Mouse (Mus musculus): ENCODE measurements at regions not wholly inside any gene's neighbourhood (a gene's known extent, or its start where the extent isn't known, plus 50 kb on each side); places are given as distances from the start of the nearest gene placed in this dataset.

- WGBS, result 43% methylated on average over 11 of the region's 11 CpGs
- no peak overlapping the region for H3K4me2 ChIP-seq (ENCODE audit: low read length)
- H3K27me3 ChIP-seq (ENCODE audit: insufficient read depth, low read length), result no peaks in the 10 kb centered on the region
- no peaks in the 10 kb centered on the region for H3K36me3 ChIP-seq (ENCODE audit: insufficient read depth, low read length)
- H3K9ac ChIP-seq (ENCODE audit: low read depth, low read length), result no peak overlapping the region
- H3K4me1 ChIP-seq (replicated peaks; ENCODE audit: insufficient read depth, low read length), result no peaks in the 10 kb centered on the region
- peak; percentile 38 for DNase-seq (ENCODE audit: low spot score)
- TF ChIP-seq CTCF (IDR thresholded peaks at IDR 0.05; ENCODE audit: low read depth), result no peak
- no peak overlapping the region for H3K4me3 ChIP-seq (replicated peaks; ENCODE audit: low read depth, low read length)
- H3K9me3 ChIP-seq (replicated peaks; ENCODE audit: low read length), result no peaks in the 10 kb centered on the region
- 0 out of 2 replicates have a peak, but pooled peaks have one; percentile 25 for ATAC-seq (replicated peaks; ENCODE audit: low FRiP score, low read depth)
- H3K27ac ChIP-seq, result no peak overlapping the region
These were observed 117.9 kb downstream of the Usp31 start for GRCm38 (mm10) chr7:121589088-121589605.

GRCm38 (mm10) chr7:121587713-121588112 is 119.3 kb downstream of the Usp31 start:
- Histone ChIP-seq H3K4me2 (ENCODE audit: low read length) (no peak overlapping the region), H3K9me3 (replicated peaks; ENCODE audit: low read length) (no peaks in the 10 kb centered on the region), H3K4me1 (replicated peaks; ENCODE audit: insufficient read depth, low read length) (no peaks in the 10 kb centered on the region), H3K27me3 (ENCODE audit: insufficient read depth, low read length) (no peaks in the 10 kb centered on the region), H3K4me3 (replicated peaks; ENCODE audit: low read depth, low read length) (no peak overlapping the region), H3K36me3 (ENCODE audit: insufficient read depth, low read length) (no peaks in the 10 kb centered on the region), H3K27ac (no peak overlapping the region), H3K9ac (ENCODE audit: low read depth, low read length) (no peak overlapping the region)
- no peak for TF ChIP-seq CTCF (IDR thresholded peaks at IDR 0.05; ENCODE audit: low read depth)
- DNase-seq (ENCODE audit: low spot score), result no peak
- ATAC-seq (replicated peaks; ENCODE audit: low FRiP score, low read depth), result no peak
- WGBS, result 72% methylated on average over 2 of the region's 2 CpGs

- H3K9ac ChIP-seq (ENCODE audit: low read depth, low read length), result no peak overlapping the region
- H3K27me3 ChIP-seq (ENCODE audit: insufficient read depth, low read length), result no peaks in the 10 kb centered on the region
- WGBS, result 79% methylated on average over 10 of the region's 10 CpGs
- no peak for TF ChIP-seq CTCF (IDR thresholded peaks at IDR 0.05; ENCODE audit: low read depth)
- DNase-seq (ENCODE audit: low spot score), result no peak
- H3K4me1 ChIP-seq (replicated peaks; ENCODE audit: insufficient read depth, low read length), result no peaks in the 10 kb centered on the region
- H3K9me3 ChIP-seq (replicated peaks; ENCODE audit: low read length), result no peaks in the 10 kb centered on the region
- H3K36me3 ChIP-seq (ENCODE audit: insufficient read depth, low read length), result no peaks in the 10 kb centered on the region
- H3K4me3 ChIP-seq (replicated peaks; ENCODE audit: low read depth, low read length), result no peak overlapping the region
- no peak overlapping the region for H3K4me2 ChIP-seq (ENCODE audit: low read length)
- ATAC-seq (replicated peaks; ENCODE audit: low FRiP score, low read depth), result no peak
- H3K27ac ChIP-seq, result no peak overlapping the region
These were observed 121.3 kb downstream of the Usp31 start for GRCm38 (mm10) chr7:121585721-121586120.

GRCm38 (mm10) chr7:121579497-121579896 is 127.6 kb downstream of the Usp31 start:
- no peaks in the 10 kb centered on the region for H3K4me1 ChIP-seq (replicated peaks; ENCODE audit: insufficient read depth, low read length)
- no peak overlapping the region for H3K4me3 ChIP-seq (replicated peaks; ENCODE audit: low read depth, low read length)
- H3K9ac ChIP-seq (ENCODE audit: low read depth, low read length), result no peak overlapping the region
- no peak overlapping the region for H3K27ac ChIP-seq
- ATAC-seq (replicated peaks; ENCODE audit: low FRiP score, low read depth) (peak; percentile 49; the same call in 1 of the 2 replicates), DNase-seq (ENCODE audit: low spot score) (peak; percentile 74)
- no peak overlapping the region for H3K4me2 ChIP-seq (ENCODE audit: low read length)
- H3K27me3 ChIP-seq (ENCODE audit: insufficient read depth, low read length), result no peaks in the 10 kb centered on the region
- 26% methylated on average over 4 of the region's 4 CpGs for WGBS
- H3K9me3 ChIP-seq (replicated peaks; ENCODE audit: low read length), result no peaks in the 10 kb centered on the region
- TF ChIP-seq CTCF (IDR thresholded peaks at IDR 0.05; ENCODE audit: low read depth), result no peak
- no peaks in the 10 kb centered on the region for H3K36me3 ChIP-seq (ENCODE audit: insufficient read depth, low read length)

DNA sequence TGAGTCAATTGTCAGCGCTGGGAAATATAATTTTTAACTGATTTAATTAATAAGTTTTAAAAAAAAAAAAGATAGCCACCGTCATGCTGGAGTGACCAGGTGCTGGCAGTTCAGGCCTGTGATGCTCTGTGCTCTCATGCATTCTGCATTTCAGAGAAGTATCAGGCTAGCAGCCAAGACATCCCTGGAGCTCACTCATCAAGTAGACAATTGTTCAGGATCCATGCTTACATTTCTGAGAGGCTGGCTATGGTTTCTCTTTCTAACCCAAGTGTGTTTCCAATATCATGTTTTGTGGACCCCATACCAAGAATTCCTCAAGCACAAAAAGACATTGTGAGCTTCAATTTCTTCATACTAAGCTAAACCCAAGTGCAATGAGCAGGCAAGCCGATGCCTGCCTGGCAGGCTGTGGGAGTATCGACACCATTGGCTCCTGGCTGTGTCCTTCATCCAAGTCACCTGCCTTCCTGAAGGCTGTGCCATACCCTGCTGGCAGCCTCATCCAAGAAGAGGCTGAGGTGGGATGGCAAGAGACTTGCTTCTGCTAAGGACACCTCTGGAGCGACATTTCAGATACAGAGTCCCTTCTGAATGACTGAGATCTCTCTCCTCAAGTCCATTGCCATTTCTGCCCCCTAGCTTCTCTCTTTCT is 134.2 kb downstream of the Usp31 start:
- Histone ChIP-seq H3K27ac (no peak overlapping the region), H3K4me2 (ENCODE audit: low read length) (no peak overlapping the region), H3K36me3 (ENCODE audit: insufficient read depth, low read length) (no peaks in the 10 kb centered on the region), H3K4me1 (replicated peaks; ENCODE audit: insufficient read depth, low read length) (no peaks in the 10 kb centered on the region), H3K27me3 (ENCODE audit: insufficient read depth, low read length) (no peaks in the 10 kb centered on the region), H3K9me3 (replicated peaks; ENCODE audit: low read length) (no peaks in the 10 kb centered on the region), H3K9ac (ENCODE audit: low read depth, low read length) (no peak overlapping the region), H3K4me3 (replicated peaks; ENCODE audit: low read depth, low read length) (no peak overlapping the region)
- TF ChIP-seq CTCF (IDR thresholded peaks at IDR 0.05; ENCODE audit: low read depth), result no peak
- DNase-seq (ENCODE audit: low spot score) (no peak), ATAC-seq (replicated peaks; ENCODE audit: low FRiP score, low read depth) (no peak)
- WGBS, result 72% methylated on average over 5 of the region's 5 CpGs

DNA sequence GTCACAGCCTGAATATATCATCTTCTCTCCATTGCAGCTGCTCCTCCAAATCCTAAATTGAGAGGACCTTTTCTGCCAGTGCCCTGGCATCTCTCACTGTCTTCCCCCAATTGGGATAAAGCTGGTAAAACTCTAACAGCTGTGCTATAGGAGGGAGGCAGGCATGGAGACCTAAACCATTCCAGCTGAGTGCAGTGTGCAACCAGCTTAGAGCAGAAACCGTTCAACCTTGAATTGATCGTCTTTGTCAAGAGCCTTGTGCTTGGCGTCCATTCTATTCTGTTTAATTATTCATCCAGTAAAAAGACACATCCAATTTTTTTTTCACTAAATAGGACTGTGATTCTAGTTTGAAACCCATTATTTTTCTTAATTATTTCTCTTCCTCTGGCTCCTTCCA is 135.3 kb downstream of the Usp31 start:
- H3K27me3 ChIP-seq (ENCODE audit: insufficient read depth, low read length), result no peaks in the 10 kb centered on the region
- no peak for DNase-seq (ENCODE audit: low spot score)
- no peaks in the 10 kb centered on the region for H3K9me3 ChIP-seq (replicated peaks; ENCODE audit: low read length)
- no peaks in the 10 kb centered on the region for H3K4me1 ChIP-seq (replicated peaks; ENCODE audit: insufficient read depth, low read length)
- no peak overlapping the region for H3K4me3 ChIP-seq (replicated peaks; ENCODE audit: low read depth, low read length)
- no peak overlapping the region for H3K4me2 ChIP-seq (ENCODE audit: low read length)
- H3K36me3 ChIP-seq (ENCODE audit: insufficient read depth, low read length), result no peaks in the 10 kb centered on the region
- TF ChIP-seq CTCF (IDR thresholded peaks at IDR 0.05; ENCODE audit: low read depth), result no peak
- no peak for ATAC-seq (replicated peaks; ENCODE audit: low FRiP score, low read depth)
- H3K9ac ChIP-seq (ENCODE audit: low read depth, low read length), result no peak overlapping the region
- no peak overlapping the region for H3K27ac ChIP-seq
- WGBS, result 27% methylated on average over 3 of the region's 3 CpGs

DNA sequence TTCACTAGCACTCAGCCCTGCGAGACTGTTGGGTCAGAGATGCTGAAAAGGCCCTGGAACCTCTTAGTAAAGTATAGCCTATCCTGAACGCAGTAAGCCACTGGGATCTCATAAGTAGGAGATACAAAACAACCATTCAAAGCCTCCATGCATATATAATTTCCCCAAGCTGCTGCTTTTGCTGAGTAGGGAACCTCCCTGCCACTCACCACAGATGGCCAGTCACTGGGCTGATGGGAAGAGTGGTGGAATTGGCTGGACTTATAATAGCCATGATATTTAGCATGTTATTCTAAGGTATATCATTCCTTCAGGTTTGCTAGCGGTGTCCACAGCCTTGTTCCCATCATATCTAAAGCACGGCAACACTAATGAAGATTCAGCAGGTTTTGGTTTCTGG is 135.8 kb downstream of the Usp31 start:
- ATAC-seq (replicated peaks; ENCODE audit: low FRiP score, low read depth) (no peak), DNase-seq (ENCODE audit: low spot score) (no peak)
- Histone ChIP-seq H3K9me3 (replicated peaks; ENCODE audit: low read length) (no peaks in the 10 kb centered on the region), H3K27ac (no peak overlapping the region), H3K4me2 (ENCODE audit: low read length) (no peak overlapping the region), H3K27me3 (ENCODE audit: insufficient read depth, low read length) (no peaks in the 10 kb centered on the region), H3K9ac (ENCODE audit: low read depth, low read length) (no peak overlapping the region), H3K4me1 (replicated peaks; ENCODE audit: insufficient read depth, low read length) (no peaks in the 10 kb centered on the region), H3K36me3 (ENCODE audit: insufficient read depth, low read length) (no peaks in the 10 kb centered on the region), H3K4me3 (replicated peaks; ENCODE audit: low read depth, low read length) (no peak overlapping the region)
- 73% methylated on average over 4 of the region's 4 CpGs for WGBS
- TF ChIP-seq CTCF (IDR thresholded peaks at IDR 0.05; ENCODE audit: low read depth), result no peak
